Mouse (Mus musculus) heart, embryonic 12.5 days (tissue): Measurements from ENCODE around the gene Fam221a. TPM values are rescaled to one million over a fixed set of nuclear protein-coding genes. Genes with fewer than 3 reads are reported as not detected.
A peak's percentile ranks its signal among the peaks of the same experiment; 100 is the strongest.

Experiments used
- ATAC-seq: fragments of 200-750 bp; cut with Nextera tagmentation; 2 replicates; pipeline ENCODE4 v1.8.0; 2017; ENCODE audit warnings: moderate TSS enrichment, moderate library complexity; ENCODE audit not compliant: insufficient number of reproducible peaks, low FRiP score
- H3K27ac ChIP-seq: fragments of 300-500 bp; sonication (generic); 2 replicates; pipeline ENCODE4 v1.5.1; 2016; ENCODE audit warnings: mild to moderate bottlenecking, moderate library complexity; ENCODE audit not compliant: poor library complexity, severe bottlenecking
- H3K27me3 ChIP-seq: fragments of 300-500 bp; sonication (generic); replicated peaks from 2 replicates; pipeline ENCODE4 v1.6.1; 2016; ENCODE audit warnings: mild to moderate bottlenecking, moderate library complexity
- H3K36me3 ChIP-seq: fragments of 300-500 bp; sonication (generic); 2 replicates; pipeline ENCODE4 v1.6.1; 2016; ENCODE audit warnings: mild to moderate bottlenecking, moderate library complexity
- H3K4me1 ChIP-seq: fragments of 300-500 bp; sonication (generic); replicated peaks from 2 replicates; pipeline ENCODE4 v1.6.1; 2016; ENCODE audit warnings: mild to moderate bottlenecking
- H3K4me2 ChIP-seq: fragments of 300-500 bp; sonication (generic); 2 replicates; pipeline ENCODE4 v1.6.1; 2016; ENCODE audit warnings: mild to moderate bottlenecking, moderate library complexity
- H3K4me3 ChIP-seq: fragments of 300-500 bp; sonication (generic); 2 replicates; pipeline ENCODE4 v1.5.1; 2016; ENCODE audit warnings: mild to moderate bottlenecking
- H3K9ac ChIP-seq: fragments of 300-500 bp; sonication (generic); 2 replicates; pipeline ENCODE4 v1.6.1; 2016; ENCODE audit warnings: mild to moderate bottlenecking, moderate library complexity
- H3K9me3 ChIP-seq: fragments of 300-500 bp; sonication (generic); replicated peaks from 2 replicates; pipeline ENCODE4 v1.6.1; 2016; ENCODE audit warnings: mild to moderate bottlenecking, moderate library complexity
- WGBS: fragments of 180-500 bp; shearing (Covaris S2); methylation state at CpG from one replicate; pipeline ENCODE4 v1.1.7; 2016; 5-methylcytosine and 5-hydroxymethylcytosine counted together
- polyA plus RNA-seq: library from polyadenylated mRNA; unstranded; fragments of >200 nt; fragmentation: Nextera tagmentation; extraction: Ambion mirVana; gene quantifications from 2 replicates; pipeline ENCODE4 v1.2.1, GENCODE M21; 2016

Fam221a gene
- polyA plus RNA-seq: 3.6 and 3.9 TPM in 2 replicates

DNA sequence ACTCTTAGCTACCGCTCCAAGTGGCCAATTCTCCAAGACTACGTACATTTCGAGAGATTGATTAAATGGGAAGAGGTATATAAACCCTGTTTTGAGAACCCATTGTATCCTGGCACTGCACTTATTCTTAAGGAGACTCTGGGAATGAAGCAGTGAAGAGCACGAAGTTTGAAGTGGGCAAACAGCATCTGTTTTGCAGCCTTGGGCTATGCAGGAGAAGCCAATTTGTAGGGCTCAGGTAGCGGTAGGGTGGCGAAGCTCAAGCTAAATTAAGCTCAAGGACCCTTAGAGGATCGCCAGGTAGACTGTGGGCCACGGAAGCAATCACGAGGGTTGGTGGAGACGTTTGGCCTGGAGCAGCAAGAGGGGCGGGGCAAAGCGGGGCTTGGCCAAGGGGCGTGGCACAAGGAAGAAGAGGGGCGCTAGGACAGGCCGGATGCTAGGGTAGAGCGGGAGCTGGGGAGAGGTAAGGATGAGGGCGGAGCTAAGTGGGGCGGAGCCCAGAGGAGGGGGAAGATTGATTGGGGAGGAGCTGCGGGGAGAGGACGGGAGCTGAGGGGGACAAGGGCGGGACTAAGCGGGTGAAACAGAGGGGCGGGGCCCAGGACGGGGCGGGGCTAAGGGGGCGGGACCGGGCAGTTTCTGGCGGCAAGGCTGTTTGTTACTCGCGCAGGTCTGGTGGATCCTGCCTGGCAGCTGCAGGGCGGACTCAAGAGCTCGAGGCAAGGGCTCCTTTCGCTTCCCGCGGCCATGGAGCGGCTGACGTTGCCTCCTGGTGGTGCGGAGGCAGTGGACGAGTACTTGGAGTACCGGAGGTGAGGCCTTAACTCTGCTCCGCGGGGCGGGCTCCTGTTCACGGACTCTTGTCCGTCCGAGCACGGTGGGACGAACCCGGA is at the start of gene Fam221a:
Fam221a (plus strand) TSS at position 581 of the 896 bp plus-strand sequence.
- no peaks in the 10 kb centered on the region for H3K27me3 ChIP-seq
- no peaks in the 10 kb centered on the region for H3K9me3 ChIP-seq
- H3K4me1 ChIP-seq: peaks cover 10% of the 10 kb centered on the region
- peak; percentile 99 for ATAC-seq
- 4% methylated on average over 45 of the region's 49 CpGs for WGBS
- peak within 1 kb of the TSS; percentile 78 for H3K4me2 ChIP-seq
- H3K9ac ChIP-seq: peak within 1 kb of the TSS; percentile 68
- peak within 1 kb of the TSS; percentile 55 for H3K4me3 ChIP-seq
- H3K36me3 ChIP-seq: no peaks in the 10 kb centered on the region
- peak within 1 kb of the TSS; percentile 31 for H3K27ac ChIP-seq

DNA sequence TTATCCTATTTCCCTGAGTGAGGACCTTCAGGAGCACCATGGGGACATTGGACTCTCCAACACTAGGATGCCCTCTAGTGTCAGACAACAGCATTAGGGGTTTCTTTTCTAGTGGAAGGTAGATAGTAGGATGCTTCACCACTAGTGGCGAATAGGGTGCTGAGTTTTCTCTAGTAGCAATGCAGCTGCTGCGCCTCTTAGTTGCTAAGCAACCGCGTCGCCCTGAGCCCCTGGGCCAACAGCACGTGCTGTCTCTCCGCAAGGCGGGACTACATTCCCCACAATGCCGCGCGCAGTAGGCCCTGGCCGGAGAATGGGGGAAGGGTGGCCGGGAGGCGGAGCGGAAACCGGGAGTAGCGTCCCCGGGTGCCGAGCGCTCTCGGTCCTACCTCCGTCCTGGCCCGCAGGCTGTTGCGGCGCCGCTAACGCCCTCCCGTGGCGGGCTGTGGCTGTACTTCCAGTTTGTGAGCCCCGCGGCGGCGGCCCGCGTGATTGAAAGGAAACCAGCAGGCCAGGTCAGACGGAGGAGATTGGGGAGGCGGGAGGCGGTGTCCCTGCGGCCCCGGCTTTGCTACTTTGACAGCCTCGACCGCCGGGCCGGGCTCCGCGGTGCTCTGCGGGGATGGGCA is 48.5 kb upstream of the Fam221a start, which contains the start of gene Ccdc126:
Ccdc126 (plus strand) TSS at position 309 of the 629 bp plus-strand sequence.
- under 1% methylated on average over 47 of the region's 47 CpGs for WGBS
- H3K36me3 ChIP-seq: no peaks in the 10 kb centered on the region
- ATAC-seq: peak; percentile 99
- H3K4me3 ChIP-seq: peak within 1 kb of the TSS; percentile 74
- no peaks in the 10 kb centered on the region for H3K27me3 ChIP-seq
- peak within 1 kb of the TSS; percentile 87 for H3K9ac ChIP-seq
- no peaks in the 10 kb centered on the region for H3K9me3 ChIP-seq
- peaks cover 21% of the 10 kb centered on the region for H3K4me1 ChIP-seq
- H3K4me2 ChIP-seq: peak within 1 kb of the TSS; percentile 82
- H3K27ac ChIP-seq: peak within 1 kb of the TSS; percentile 86

DNA sequence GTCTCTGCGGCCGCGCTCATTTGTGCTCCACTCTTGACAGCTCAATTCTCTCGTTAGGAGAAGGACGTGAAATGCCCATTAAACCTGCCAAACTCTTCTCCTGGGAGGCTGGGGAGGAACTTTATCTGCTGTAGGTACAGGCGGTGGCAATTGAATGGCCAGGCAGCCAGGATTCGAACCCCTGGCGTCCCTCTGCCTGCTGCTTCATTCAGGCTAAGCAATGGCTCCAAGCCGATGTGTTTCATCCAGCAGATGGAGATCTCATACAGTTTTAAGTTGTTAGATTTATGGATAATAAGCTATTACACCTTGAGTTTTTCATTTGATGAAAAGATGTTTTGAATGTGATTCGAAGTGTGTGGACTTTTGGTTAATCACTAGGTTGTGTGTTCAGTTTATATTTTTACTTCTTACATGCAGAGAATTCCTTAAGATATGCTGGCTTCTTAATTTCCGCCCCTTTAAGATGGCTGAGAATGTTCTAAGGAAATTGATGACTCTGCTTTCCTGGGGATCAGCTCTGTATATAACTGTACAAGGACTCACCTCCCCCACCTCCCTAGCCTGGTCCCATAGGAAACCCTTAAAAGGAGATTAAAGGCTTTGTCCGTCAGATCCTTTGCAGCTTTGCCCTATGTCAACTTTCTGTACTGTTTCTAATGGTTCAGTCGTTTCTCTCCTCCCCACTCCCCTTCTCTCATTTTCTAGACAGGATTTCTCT is 47.8 kb upstream of the Fam221a start:
- Histone ChIP-seq H3K9me3 (no peaks in the 10 kb centered on the region), H3K9ac (peak overlapping the region; percentile 87), H3K36me3 (no peaks in the 10 kb centered on the region), H3K27me3 (no peaks in the 10 kb centered on the region), H3K4me1 (peaks cover 19% of the 10 kb centered on the region), H3K4me3 (peak overlapping the region; percentile 74), H3K27ac (peak overlapping the region; percentile 86), H3K4me2 (peak overlapping the region; percentile 82)
- ATAC-seq: no peak
- 13% methylated on average over 13 of the region's 13 CpGs for WGBS

DNA sequence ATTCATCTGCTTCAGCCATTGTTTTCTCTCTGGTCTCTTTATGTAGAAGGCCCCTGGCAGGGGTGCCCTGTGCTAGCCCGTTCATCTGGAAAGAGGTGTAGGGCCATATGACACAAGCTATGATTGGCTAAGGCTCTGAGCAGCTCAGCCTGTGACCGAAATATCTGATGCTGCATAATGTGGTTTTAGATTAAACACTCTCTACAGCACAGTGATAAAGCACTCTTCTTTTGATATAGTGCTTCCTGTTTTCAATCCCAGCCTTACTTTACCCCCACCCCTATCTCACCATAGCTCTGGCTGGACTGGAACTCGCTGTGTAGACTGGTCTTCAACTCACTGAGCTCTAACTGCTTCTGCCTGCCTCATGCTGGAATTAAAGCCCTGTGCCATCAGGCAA is 46.2 kb upstream of the Fam221a start:
- H3K4me2 ChIP-seq: no peak overlapping the region
- H3K9me3 ChIP-seq: no peaks in the 10 kb centered on the region
- H3K4me3 ChIP-seq: no peak overlapping the region
- H3K27ac ChIP-seq: no peak overlapping the region
- no peaks in the 10 kb centered on the region for H3K36me3 ChIP-seq
- ATAC-seq: no peak
- no peak overlapping the region for H3K9ac ChIP-seq
- H3K4me1 ChIP-seq: peaks cover 16% of the 10 kb centered on the region
- WGBS: 71% methylated on average over 3 of the region's 3 CpGs
- H3K27me3 ChIP-seq: no peaks in the 10 kb centered on the region

DNA sequence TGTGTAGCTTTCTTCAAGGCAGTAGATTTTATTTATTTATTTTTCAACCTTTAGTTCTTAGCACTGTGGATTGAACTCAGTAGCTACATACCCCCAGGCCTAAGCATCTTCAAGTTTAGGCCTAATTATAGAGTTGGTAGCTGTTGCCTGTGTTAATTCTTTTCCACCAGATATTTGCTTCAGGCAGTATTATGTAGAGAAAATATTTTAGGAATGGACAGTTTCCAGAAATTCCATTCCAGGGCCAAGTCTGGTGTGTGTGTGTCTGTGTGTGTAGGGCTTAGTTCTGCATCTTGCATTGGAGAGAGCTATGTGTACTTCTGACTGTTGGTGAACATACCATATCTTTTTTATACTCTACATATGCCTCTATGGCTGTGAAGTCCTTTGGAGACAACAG is 45.5 kb upstream of the Fam221a start:
- no peak overlapping the region for H3K4me2 ChIP-seq
- H3K9me3 ChIP-seq: no peaks in the 10 kb centered on the region
- no peak overlapping the region for H3K27ac ChIP-seq
- H3K9ac ChIP-seq: no peak overlapping the region
- no peak overlapping the region for H3K4me3 ChIP-seq
- peaks cover 16% of the 10 kb centered on the region for H3K4me1 ChIP-seq
- no peak for ATAC-seq
- no peaks in the 10 kb centered on the region for H3K36me3 ChIP-seq
- no peaks in the 10 kb centered on the region for H3K27me3 ChIP-seq

DNA sequence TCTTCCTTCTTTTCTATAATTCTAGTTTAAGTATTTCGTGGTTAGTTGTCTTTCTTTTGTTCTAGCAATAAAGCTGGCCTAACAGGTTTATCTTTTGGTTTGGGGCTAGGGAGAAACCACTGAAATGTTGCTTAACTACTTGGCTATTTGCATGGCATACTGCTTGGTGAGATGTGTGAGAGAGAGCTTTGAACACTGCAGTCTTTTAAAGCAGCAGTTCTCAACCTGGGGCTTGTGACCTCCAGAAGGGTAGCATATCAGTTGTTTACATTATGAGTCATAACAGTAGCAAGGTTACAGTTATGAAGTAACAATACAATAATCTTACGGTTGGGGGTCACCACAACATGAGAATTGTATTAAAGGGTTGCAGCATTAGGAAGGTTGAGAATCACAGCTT is 44.6 kb upstream of the Fam221a start:
- no peaks in the 10 kb centered on the region for H3K36me3 ChIP-seq
- no peak for ATAC-seq
- H3K4me2 ChIP-seq: no peak overlapping the region
- no peaks in the 10 kb centered on the region for H3K9me3 ChIP-seq
- peaks cover 16% of the 10 kb centered on the region for H3K4me1 ChIP-seq
- no peaks in the 10 kb centered on the region for H3K27me3 ChIP-seq
- no peak overlapping the region for H3K9ac ChIP-seq
- WGBS: 57% methylated on average over 2 of the region's 2 CpGs
- H3K27ac ChIP-seq: no peak overlapping the region
- no peak overlapping the region for H3K4me3 ChIP-seq

DNA sequence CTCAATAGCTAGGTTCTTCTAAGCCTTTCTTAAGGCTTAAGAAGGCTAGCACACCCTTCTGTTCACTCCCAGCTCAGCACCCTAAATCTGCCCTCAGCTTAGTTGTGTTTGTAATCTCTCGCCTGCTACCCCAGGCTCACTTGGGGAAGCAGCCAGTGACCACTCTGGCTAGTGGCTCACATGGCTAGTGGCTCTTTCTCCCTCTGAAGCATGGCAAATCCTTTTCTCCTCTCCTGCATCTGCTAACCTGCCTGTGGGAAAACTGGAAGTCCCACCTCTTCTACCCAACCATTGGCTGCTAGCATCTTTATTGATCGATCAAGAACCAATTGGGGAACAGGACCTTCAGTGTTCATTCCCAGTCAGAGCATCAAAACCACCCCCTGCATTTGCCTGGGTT is 43.0 kb upstream of the Fam221a start:
- Histone ChIP-seq H3K9me3 (no peaks in the 10 kb centered on the region), H3K27ac (no peak overlapping the region), H3K4me3 (no peak overlapping the region), H3K27me3 (no peaks in the 10 kb centered on the region), H3K4me2 (no peak overlapping the region), H3K9ac (no peak overlapping the region), H3K36me3 (no peaks in the 10 kb centered on the region), H3K4me1 (peaks cover 16% of the 10 kb centered on the region)
- no peak for ATAC-seq
- WGBS: 73% methylated on average over 2 of the region's 2 CpGs

DNA sequence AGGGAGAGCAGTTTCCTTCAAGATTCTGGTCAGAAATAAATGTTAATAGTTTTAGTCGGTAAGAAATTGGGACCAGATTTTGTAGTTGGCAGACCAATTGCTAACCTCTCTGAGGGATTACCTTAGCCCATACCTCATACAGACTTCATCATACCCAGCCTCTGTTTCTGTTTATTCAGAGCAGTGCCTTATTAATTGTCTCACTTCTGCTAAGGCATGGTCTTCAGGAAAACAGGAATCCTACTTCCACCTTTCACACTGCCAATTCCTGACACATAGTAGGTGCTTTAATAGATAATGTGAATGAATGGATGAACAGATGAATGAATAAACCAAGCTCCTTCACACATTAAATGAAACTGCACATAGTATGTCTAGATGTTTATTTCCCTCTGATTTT is 42.2 kb upstream of the Fam221a start:
- H3K4me3 ChIP-seq: no peak overlapping the region
- ATAC-seq: no peak
- H3K27ac ChIP-seq: no peak overlapping the region
- H3K4me2 ChIP-seq: no peak overlapping the region
- no peaks in the 10 kb centered on the region for H3K36me3 ChIP-seq
- no peak overlapping the region for H3K9ac ChIP-seq
- H3K4me1 ChIP-seq: peaks cover 11% of the 10 kb centered on the region
- no peaks in the 10 kb centered on the region for H3K27me3 ChIP-seq
- WGBS: 92% methylated on average over 1 of the region's 1 CpGs
- no peaks in the 10 kb centered on the region for H3K9me3 ChIP-seq

DNA sequence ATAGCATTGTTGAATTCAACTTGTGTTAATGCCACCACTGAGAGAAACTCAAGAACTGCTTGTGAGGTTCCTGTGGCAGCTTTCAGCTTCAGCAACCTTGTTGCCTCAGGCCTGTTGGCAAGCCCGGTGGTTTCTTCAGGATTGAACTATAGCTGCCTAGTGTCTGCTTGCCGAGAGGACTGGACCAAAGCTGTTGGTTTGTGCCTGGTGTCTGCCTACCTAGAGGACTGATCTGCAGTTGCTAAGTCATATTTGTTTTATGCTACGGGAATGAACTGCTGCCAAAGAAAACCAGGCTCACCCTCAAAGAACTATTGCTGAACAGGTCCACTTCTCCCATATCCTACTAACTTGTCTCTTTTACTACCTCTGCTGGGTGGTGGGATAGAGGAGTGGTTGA is 40.7 kb upstream of the Fam221a start:
- Histone ChIP-seq H3K4me1 (peaks cover 21% of the 10 kb centered on the region), H3K27ac (no peak overlapping the region), H3K4me2 (no peak overlapping the region), H3K4me3 (no peak overlapping the region), H3K36me3 (no peaks in the 10 kb centered on the region), H3K27me3 (no peaks in the 10 kb centered on the region), H3K9ac (no peak overlapping the region), H3K9me3 (no peaks in the 10 kb centered on the region)
- 88% methylated on average over 3 of the region's 3 CpGs for WGBS
- no peak for ATAC-seq

DNA sequence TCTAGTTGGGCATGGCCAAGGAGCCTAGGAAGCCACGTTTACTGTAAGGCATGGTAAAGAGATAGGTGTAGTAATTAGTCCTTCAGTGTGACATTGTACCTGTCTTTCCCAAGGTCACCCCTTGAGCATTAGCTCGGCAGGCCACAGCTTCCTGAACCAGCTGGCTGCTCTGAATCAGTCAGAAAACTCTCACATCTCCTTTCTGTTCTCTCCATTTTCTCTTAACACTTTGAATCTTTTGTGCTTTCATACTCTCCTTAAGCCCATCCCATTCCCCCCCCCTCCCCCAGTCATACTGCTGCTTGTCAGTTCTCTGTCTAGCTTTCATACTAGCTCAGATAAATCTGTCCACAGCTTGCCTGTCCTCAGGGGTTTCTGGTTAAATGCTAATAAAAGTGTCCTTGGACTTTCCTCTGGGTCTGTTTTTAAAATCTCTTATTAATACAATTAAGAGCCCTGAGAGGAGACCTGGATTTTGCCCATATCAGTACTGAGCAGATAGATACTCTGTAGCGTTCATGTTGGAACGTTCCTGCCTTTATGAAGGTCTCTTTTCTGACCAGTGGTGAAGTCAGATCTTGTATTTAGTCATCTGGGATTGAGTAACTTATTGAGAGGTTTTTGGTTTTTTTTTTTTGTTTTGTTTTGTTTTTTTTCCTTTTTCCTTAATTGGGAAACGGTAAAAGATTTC is 36.0 kb upstream of the Fam221a start:
- H3K4me3 ChIP-seq: no peak overlapping the region
- H3K4me2 ChIP-seq: no peak overlapping the region
- H3K27ac ChIP-seq: no peak overlapping the region
- no peaks in the 10 kb centered on the region for H3K9me3 ChIP-seq
- H3K9ac ChIP-seq: no peak overlapping the region
- ATAC-seq: no peak
- peaks cover 5% of the 10 kb centered on the region for H3K36me3 ChIP-seq
- H3K4me1 ChIP-seq: peaks cover 26% of the 10 kb centered on the region
- 40% methylated on average over 5 of the region's 5 CpGs for WGBS
- H3K27me3 ChIP-seq: no peaks in the 10 kb centered on the region

DNA sequence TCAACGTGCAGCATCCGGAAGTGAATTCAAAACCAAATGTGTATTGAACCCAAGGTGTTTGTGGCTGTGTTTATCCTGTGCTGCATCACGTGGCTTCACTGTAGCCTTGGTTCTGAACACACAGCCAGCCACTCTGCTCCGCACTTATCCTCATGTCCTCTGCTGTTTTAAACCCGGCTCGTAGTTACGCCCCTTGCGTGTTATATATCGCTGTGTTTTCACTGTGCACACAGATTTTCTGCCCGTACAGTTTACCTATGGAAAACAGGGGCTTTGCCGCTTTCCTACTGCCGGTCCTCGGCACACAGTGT is 35.5 kb upstream of the Fam221a start:
- 58% methylated on average over 13 of the region's 13 CpGs for WGBS
- ATAC-seq: no peak
- H3K4me2 ChIP-seq: peak overlapping the region; percentile 25; the same call in 1 of the 2 replicates

More for the DNA sequence above, 35.5 kb upstream of the Fam221a start:
- no peaks in the 10 kb centered on the region for H3K27me3 ChIP-seq
- H3K36me3 ChIP-seq: peaks cover 5% of the 10 kb centered on the region
- no peak overlapping the region for H3K9ac ChIP-seq
- H3K27ac ChIP-seq: no peak overlapping the region
- H3K4me1 ChIP-seq: peaks cover 26% of the 10 kb centered on the region
- no peak overlapping the region for H3K4me3 ChIP-seq
- no peaks in the 10 kb centered on the region for H3K9me3 ChIP-seq
